Mouse (Mus musculus): ENCODE data around the gene Syne3. TPM values are rescaled to one million over a fixed set of nuclear protein-coding genes. Genes with fewer than 3 reads are reported as not detected.
A peak's percentile ranks its signal among the peaks of the same experiment; 100 is the strongest.

Gene Syne3
- total RNA-seq, 2 experiments from 2014 or later: 1.2 to 1.3 TPM

DNA sequence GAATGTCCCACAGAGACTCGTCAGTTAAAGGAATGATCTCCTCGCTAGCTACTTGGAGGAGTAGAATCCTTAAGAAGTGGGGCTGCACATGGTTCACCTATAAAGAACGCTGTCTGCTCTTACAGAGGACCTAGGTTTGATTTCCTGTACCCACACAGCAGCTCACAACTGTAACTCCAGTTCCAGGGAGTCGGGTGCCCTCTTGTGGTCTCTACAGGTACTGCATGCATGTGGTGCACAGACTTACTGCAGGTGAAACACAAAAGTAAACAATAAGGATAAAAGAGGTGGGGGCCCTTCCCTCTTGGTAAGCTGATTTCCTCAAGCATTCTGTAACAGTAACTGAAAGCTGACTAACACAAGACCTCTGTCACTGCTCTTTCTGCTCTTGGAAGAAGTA, 73.4 kb downstream of the Syne3 start:
- DNase-seq (ENCODE audit: extremely low spot score in 1 of 2, low spot score in 1 of 2): peak in 1 of 2 experiments; percentile 60

DNA sequence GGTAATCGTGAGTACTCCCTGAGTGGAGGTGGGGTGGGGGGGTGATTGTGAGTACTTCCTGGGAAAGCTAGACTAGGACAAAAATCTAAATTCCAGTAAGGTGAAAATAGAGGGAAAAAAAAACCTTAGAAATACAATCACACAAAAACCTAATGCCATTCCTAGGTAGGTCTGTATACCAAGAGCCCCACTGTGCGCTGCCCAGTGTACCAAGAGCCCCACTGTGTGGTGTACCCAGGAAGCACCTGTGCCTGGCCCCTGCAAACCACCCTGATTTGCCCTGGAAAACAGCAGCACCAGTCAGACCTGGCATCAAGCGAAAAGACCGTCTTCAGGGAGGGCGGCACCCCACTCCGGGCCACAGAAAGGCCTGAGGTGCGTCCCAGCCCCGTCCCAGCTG, 74.5 kb downstream of the Syne3 start:
- no peak for DNase-seq (ENCODE audit: extremely low spot score in 1 of 2, low spot score in 1 of 2)

DNA sequence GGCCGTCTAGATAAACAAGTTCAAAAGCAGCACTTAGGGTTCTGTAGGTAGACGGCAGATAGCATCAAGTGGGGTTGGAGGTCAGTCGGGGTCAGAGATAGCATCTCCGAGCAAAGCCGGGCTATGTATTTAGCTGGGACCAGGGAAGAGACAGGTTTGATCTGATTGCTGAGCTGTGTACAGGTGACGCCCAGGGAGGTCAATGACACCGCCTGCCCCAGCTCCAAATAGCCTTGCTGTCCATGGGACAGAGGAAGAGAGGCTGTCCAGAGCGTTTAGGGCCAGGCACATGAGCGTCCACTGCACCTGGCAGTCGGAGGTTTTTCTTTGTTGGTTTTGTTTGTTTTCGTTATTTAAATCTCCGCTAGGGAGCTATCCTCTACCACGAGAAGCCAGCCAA, 75.8 kb downstream of the Syne3 start:
- no peak for DNase-seq (ENCODE audit: extremely low spot score in 1 of 2, low spot score in 1 of 2)

DNA sequence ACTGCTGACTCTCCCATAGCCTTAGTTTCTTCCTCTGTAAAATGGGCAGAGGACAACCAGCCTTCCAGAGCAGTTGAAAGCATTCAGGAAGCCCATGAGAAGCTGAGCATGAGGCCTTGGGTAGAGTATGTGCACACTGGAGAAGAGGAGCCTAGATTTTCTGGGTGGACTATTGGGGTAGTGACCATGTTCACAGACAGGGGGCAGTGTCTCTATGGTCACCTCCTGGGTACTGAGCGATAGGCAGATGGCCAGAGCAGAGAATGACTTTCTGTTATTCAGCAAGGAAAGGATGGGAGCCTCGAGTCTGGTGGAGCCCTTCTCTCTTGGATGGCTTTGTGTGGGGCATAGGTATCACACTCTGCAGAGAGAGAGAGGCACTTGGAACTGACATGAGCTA, 76.4 kb downstream of the Syne3 start:
- DNase-seq (ENCODE audit: extremely low spot score in 1 of 2, low spot score in 1 of 2): no peak

DNA sequence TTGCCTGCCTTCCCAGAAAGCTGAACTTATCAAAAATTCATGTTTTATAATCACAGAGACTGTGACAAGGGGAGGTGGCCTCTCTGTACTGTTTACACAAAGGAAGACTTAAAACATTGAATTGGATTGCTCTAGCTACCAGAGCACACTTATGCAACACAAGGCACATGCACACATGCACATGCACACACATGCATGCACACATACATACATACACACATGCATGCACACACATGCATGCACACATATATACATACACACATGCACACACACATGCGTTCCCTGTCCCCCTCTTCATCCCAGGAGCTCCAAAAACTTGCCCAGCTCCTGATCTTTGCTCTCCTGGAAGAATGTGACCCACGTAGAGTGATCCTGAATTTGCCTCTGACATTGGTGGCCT, 83.8 kb downstream of the Syne3 start:
- DNase-seq (ENCODE audit: extremely low spot score in 1 of 2, low spot score in 1 of 2): no peak

DNA sequence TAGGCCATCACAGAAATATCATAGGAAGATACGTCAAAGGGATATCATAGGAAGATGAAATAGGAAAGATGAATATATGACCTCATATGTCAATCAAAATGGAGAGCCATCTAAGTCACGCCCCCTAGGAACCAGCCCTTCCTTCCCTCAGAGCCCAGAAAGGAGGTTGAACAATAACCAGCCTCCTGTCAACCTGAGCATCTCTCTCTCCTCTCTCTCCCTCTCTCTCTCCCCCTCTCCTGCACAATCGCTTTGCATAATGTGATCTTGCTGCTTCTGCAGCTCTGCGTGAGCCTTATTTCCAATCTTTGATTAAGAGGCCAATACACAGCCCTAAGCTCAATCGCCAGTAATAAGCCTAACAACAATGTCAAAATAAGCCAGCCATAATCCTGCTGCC, 84.6 kb downstream of the Syne3 start:
- DNase-seq (ENCODE audit: extremely low spot score in 1 of 2, low spot score in 1 of 2): no peak

DNA sequence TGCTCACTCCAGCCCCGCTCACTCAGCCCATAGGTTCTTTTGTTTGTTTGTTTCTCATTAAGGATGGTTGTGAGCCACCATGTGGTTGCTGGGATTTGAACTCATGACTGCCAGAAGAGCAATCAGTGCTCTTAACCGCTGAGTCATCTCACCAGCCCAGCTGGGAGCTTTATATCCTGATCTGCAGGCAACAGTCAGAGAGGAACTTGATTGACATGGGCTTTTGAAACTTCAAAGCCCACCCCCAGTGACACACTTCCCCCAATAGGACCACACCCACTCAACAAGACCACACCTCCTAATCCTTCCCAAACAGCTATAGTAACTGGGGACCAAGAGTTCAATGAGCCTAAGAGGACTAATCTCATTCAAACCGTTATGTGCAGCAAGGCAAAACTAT, 85.1 kb downstream of the Syne3 start:
- DNase-seq (ENCODE audit: extremely low spot score in 1 of 2, low spot score in 1 of 2): no peak

DNA sequence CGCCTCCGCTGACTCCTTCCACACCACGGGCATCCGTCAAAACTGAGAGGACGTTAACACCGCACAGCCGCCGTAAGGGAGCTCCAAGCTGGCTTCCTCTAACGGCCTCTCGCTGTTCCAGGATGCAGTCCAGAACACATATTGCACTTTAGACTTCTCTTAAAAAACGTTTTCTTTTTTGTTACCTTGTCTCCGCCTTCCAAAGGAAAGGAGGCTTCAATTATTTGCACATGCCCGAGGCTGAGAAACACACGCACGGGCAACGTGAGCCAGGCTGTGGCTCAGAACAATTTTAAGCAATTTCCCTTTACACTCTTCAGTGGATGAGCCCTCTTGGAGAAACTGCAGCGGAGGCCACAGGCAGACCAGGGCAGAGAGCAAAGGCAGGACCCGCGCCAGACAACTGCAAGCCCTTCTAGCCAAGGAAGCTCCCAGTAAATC, 85.6 kb downstream of the Syne3 start:
- DNase-seq (ENCODE audit: extremely low spot score in 1 of 2, low spot score in 1 of 2): no peak

DNA sequence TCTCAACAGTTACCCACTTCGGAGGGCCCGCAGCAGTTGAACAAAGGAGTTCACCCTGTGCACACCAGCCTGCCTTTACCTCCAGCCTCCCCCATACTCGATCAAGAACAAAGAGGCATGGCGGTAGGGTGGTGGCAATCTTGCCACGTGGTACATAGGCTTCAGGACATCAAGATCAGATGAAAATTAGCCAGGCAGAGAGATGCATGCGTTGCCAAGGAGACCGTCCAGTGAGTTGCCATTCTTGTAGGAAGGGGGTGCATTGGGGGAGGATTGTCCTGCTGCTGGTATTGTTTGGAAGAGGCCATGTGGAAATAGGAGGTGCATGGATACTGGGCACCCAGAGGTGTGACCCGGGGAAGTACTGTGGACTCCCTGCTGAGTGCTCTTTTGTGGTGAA, 87.0 kb downstream of the Syne3 start:
- DNase-seq (ENCODE audit: extremely low spot score in 1 of 2, low spot score in 1 of 2): no peak

DNA sequence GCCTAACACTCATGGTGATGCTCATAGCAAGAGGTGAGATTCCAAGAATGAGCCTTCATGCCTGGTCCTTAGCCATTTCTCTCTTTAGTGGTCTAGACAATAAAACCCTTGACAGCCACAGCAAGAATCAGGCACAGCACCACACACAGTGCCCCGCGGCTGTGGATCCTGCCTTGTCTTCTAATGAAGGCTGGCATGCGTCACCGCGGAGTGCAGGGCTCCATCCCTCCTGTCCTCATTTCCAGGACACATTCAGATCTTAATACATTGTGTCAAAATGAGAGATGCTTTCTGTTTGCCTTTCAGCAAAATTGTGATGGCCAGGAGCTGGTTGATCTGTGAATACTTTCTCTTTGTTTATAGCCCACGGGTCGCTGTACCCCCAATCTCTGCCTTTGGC, 88.5 kb downstream of the Syne3 start:
- DNase-seq (ENCODE audit: extremely low spot score in 1 of 2, low spot score in 1 of 2): no peak

DNA sequence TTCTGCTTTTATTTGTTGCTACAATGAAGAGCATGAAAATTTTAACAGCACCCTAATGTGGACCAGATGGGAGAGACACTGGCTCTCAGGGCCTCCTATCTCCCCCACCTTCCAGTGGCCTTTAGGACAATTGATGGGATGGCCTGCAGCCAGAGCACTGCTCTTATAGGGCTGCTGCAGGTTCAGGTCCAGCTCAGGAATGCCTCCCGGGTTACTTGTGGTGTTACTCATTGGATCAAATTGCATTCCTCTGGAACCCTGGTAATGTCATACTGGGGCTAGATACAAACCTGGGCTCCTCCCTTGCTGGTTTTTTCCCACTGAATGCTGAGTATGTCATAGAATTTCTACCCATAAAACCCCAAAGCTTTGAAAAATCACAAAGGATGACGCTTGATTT, 90.4 kb downstream of the Syne3 start:
- no peak for DNase-seq (ENCODE audit: extremely low spot score in 1 of 2, low spot score in 1 of 2)

DNA sequence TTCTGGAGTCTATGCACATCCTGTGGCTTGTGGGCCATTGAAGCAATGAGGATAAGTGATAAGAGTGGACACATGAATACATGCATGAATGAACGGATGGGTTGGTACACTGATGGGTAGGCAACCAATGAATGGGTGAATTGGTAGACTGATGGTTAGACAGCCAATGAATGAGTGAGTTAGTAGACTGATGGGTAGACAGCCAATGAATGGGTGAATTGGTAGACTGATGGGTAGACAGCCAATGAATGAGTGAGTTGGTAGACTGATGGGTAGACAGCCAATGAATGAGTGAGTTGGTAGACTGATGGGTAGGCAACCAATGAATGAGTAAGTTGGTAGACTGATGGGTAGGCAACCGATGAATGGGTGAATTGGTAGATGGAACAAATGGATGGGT, 91.7 kb downstream of the Syne3 start:
- no peak for DNase-seq (ENCODE audit: extremely low spot score in 1 of 2, low spot score in 1 of 2)

DNA sequence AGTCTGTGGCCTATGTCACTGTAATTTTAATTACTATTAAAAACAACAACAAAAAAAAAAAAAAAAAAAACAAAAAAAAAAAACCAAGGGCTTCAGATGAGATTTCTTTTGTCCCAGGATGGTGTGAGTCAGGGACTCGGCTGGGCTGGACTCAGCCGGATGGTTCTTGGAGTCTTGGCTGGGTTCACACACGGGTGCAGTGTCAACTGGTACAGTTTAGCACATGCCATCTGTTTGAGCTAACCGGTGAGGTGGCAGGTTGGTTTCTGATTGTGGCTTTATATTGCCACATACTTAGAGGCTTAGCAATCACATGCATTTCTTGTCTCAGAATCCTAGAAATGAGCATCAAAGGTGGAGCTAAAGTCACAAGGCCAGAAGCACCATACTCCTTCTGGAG, 92.3 kb downstream of the Syne3 start:
- DNase-seq (ENCODE audit: extremely low spot score in 1 of 2, low spot score in 1 of 2): no peak

DNA sequence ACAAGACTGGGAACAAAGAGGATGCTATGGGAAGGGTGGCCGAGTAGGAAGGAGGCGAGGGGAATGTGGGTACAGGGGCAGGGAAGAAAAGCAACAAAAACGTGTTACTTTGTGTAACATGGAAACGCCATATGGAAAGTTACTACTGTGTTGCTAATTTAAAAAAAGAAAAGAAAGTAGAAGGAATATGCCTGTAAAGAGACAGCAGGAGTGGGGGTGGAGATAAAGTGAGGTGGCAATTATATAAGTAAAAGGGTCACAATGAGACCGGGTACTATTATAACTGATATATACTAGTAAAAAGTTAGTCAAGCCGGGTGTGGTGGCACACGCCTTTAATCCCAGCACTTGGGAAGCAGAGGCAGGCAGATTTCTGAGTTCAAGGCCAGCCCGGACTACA, 92.8 kb downstream of the Syne3 start:
- no peak for DNase-seq (ENCODE audit: extremely low spot score in 1 of 2, low spot score in 1 of 2)

DNA sequence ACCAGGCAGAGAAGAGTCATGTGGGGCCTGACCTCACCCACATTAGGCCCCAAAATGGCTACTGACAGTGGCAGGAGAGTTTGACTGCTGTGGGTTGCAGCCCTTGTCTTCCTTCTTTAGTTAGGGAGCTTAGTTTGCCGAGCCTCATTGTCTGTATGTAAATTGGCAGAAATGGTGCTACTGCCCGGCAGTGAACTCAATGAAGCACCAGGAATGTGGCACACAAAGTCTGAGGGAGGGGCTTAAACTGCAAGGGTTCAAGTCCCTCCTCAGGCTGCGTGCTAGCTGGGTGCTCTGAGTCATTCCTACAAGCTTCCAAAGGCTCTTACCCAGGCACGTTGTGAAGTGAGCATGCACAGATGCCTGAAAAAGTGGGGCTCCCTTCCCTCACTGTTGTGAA, 93.9 kb downstream of the Syne3 start:
- DNase-seq (ENCODE audit: extremely low spot score in 1 of 2, low spot score in 1 of 2): no peak

DNA sequence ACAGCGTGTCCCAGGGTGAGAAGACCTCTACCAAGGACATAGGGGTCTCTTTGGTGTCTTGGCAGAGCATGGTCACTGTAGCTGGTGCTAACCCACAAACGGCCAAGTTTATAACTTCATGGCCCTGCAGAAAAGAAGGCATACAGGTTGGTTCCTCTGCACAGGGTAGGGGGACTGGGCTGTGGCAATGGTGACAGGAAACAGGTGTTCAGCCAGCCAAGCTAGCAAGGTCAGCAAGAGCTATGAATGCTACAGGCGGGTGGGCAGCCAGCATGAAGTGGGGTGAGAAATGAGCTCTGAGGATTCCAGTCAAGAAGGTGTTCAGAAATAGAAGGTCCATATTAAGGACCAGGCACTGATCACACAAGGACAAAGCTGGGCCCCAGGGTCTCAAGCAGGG, 96.6 kb downstream of the Syne3 start:
- no peak for DNase-seq (ENCODE audit: extremely low spot score in 1 of 2, low spot score in 1 of 2)

DNA sequence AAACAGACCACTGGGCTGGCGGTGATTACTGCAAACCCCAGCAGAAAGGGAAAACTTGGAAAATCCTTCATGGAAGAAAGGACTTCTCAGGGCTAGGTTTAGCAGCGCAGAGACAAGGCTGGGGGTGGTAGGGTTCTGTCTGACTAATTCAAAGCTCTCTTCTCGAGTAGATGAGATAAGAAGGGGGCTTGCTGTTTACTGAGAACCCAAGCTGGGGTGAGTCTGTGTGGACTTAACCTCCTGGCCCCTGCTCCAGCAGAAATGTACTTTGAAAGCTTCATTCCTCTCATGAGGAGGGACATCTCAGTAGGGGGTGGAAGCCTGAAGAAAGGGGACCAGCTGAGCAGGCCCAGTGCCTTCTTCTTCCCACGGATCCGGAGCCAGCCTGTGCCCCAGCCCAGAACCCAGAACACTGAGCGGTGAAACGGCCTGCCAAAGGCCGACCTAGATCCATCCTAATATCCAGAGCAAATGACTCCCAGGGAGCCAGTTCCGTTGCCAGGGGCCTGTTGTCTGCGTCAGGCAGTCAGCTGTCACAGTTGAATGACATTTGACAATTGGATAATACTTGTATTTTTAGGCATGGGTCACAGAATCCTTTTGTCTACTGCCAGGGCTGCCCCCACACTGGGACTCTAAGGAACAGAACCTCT, 97.2 kb downstream of the Syne3 start:
- peak in 1 of 2 experiments; percentile 24 for DNase-seq (ENCODE audit: extremely low spot score in 1 of 2, low spot score in 1 of 2)

DNA sequence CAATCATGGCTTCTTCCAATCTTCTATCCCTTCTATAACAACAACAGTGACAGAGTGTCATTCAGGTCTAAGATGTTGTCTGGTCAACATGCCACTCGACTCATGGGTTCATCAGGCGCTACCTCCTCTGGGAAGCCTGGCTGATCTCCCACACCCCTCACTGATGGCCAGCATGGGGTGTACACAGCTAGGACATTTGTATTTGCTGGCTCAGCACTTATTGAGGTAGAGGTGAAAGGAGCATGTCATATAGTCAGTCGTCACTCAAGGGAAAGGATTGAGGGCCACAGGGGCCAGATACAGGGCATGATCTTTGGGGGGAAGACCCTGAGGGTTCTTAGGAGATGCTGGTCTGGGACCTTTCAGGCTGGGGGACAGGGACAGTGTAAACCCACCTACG, 99.9 kb downstream of the Syne3 start:
- DNase-seq (ENCODE audit: extremely low spot score in 1 of 2, low spot score in 1 of 2): no peak

DNA sequence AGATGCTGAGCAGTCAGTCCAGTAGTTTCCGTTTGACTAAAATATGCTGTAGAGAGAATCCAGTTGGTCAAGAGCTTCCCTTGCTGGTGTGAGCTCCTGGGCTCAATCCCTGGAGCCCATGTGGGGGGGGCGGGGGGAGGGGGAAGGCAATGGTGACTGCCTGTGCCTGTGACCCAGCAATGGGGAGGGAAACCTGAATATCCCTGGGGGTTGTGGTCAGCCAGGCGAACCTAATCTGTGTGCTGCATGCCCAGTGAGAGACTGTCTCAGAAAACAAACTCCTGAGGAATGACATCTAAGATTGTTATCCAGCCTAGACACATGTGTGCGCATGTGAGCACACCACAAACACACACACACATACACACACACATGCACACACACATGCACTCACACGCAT, 100.6 kb downstream of the Syne3 start:
- no peak for DNase-seq (ENCODE audit: extremely low spot score in 1 of 2, low spot score in 1 of 2)

DNA sequence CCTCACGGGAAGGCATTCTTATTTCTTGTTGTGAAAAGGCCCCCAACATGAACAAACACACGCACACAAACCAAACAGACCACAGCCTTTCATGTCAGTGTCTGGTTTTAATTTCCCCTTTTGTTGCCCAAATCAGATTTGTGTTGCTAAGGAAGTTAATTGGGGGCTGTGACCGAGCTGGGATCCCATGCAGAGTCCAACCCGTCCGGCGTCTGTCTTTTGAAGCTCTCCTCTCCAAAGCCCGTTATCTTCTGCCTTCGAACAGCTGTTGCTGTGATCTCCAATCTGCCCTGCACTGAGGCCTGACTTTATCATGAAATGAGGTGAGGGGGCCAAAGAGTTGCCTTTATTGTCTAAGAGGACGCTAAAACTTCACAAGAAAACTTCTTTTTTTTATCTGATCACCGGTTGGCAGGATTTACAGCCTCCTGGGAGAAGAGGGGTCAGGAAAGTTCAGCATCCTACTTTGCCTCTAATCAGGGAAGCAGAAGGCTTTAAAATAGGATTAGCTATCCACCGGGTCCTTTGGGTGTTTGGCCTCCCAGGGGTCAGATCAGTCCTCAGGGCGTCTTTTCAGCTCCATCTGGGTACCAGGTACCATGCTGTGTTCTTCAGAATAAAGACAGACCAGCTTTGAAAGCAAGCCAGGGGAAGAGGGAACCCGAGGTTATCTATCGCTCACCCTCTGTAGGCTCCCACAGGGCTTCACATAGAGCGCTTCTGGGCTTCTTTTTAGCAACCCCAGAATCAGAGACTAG, 101.4 kb downstream of the Syne3 start:
- DNase-seq (ENCODE audit: extremely low spot score in 1 of 2, low spot score in 1 of 2): no peak

DNA sequence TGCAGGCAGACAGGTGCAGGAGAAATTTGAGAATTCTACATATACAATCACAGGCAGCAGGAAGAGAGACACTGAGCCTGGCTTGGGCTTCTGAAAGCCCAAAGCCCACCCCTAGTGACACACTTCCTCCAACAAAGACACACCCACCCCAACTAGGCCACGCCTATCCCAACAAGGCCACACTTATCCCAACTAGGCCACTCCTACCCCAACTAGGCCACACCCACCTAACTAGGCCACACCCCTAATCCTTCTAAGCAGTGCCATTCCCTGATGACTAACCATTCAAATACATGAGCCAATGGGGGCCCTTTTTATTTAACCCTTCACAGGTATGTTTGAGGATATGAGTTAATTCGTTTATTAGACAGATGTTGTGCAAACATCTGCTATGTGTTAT, 102.5 kb downstream of the Syne3 start:
- no peak for DNase-seq (ENCODE audit: extremely low spot score in 1 of 2, low spot score in 1 of 2)

DNA sequence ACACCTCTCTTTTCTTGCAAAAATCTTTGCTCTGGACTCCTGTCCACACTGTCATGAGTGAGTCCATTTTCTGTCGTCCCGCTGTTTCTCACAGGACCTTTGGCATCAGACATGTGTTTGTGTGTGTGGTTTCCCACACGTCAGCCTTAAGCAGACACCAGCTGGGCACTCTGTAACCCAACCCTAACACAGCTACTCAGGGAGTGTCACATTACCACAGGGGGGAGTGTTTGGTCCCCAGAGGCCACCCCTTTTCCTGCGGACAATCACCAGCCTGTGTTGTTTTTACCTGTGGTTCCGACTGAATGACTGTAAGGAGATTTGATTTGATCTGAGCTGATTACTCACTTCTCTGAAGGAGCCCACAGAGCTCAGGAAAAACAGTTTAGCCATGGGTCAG, 105.5 kb downstream of the Syne3 start:
- no peak for DNase-seq (ENCODE audit: extremely low spot score in 1 of 2, low spot score in 1 of 2)
